Mouse (Mus musculus): ENCODE measurements around the gene Acpp.

The Acpp gene

DNA sequence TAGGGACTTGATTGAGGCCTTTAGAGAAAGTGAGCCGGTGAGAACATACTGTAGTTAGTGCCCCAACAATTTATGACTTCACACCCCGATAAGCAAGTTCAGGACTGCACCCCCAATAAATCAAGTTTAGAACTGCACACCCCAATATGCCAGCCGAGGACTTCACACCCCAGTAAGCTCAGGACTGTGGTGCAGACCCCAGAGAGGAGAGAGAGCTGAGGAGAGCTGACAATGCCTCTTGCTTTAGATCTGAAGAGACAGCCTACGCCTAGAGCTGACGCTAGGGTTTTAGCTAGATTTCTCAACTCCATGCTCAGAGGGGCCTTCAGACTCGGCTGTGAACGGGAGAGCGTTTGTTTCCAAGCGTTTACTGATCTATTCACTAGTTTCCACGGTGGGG is 32.7 kb downstream of the Acpp start:
- DNase-seq, result no peak

DNA sequence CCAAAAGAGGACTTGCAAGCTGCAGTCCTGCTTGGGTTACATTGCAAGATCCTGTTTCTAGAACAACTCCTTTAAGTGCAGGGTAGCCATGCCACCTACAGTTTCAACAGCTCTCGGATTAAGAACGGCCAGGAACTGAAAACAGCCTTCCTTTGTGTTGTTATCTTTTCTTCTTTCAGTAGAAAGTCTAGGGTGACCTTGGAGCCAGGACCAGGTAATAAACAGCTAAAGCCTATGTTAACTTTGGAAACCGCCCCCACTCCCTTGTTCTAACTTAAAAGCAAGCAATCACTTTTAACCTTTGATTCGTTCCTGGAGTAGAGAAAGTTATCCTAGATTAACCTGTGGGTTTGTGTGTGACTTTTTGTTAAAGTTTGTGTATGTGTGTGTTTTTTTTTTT is 33.2 kb downstream of the Acpp start:
- DNase-seq, result peak; percentile 57 to 73

DNA sequence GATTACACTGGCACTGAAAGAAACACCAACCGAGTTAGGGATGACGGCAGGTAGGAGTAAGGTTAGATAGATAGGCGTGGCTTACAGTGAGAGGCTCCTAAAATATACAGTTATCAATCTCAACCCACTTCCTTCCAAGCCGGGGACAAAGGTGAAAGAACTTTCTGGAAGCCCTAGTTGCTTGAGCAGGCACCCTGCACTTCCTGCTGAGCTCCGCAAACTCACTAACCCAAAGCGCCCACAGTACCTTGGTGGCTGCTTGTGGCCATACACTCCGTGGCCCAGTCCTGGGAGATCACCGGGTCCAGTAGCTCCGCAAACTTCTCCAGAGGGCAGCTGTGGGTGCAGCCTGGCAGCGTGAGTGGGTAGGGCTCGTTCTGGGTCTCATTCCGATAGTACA is 37.0 kb downstream of the Acpp start:
- DNase-seq, result peak; percentile 47 to 69

DNA sequence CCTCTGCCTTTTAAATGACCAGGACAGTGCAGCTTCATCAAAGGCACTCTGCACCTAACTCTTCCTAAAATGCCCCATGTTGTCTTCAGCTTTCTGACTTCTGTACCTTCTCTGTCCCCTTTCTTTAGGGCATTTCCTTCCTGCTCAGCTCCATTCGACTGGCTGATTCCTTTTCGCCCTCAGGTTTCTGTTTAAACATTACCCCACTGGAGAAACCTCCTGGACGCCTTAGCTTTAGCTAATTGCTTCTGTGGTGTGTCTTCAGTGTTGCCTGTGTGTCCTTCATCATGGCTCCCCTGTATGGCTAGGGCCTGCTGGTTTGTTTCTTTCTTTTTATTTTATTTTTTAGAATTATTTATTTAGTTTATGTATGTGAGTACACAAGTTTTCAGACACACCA is 40.5 kb downstream of the Acpp start:
- DNase-seq, result peak; percentile 41 to 59

DNA sequence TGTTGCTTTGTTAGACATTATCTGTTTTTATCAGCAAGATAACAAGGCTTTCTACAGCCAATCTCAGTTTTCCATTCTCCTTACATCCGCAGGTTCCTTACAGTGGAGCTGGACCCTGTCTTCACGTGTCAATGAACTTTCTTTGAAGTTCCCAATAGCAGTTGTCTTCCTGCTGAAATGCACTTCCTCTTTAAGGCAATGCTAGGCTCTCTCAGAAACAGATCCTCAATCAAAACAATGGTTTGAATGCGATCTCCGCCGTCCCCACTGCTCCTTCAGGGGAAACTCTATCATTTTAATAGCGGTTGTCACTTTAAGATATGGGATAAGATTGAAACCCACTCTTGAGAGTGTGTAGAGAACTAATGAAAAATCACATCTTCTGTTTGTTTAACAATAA is 52.6 kb downstream of the Acpp start:
- no peak for DNase-seq

DNA sequence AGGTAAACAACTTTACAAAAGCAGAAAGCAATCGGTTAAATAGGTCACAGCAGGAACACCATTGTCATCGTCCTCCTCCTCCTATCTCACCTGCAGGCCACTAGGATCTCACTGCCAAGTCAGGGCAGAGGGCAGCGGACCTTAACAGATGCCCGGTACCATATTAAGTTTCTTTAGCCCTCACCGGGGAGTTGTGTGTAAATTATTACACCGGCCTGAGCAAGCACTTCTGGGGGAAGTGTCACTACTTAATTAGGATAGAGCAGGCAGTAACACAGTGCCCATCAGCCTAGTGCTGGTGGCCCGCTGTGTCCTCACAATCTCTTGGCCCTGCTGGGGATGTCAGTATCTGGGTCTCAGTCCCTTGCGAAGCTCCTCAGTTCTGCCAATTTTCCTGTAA is 55.0 kb downstream of the Acpp start:
- DNase-seq, result peak; percentile 81 to 84

DNA sequence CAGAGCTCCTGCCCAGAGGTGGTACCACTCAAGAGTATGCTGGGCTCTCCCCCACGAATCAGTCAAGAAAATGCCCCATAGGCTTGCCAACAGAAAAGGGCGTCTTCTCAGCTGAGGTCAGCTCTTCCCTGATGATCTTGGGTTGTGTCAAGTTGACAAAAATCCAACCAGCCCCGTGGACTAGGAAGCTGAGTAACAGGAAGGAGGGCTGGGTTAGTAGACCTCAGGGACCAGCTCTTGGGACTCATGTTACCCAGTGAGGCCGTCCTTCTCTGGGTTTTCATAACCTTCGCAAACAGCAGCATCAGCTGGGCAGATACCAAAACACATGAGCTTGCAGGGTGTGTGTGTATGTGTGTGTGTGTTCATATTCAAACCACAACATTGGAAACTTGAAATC is 55.8 kb downstream of the Acpp start:
- no peak for DNase-seq

DNA sequence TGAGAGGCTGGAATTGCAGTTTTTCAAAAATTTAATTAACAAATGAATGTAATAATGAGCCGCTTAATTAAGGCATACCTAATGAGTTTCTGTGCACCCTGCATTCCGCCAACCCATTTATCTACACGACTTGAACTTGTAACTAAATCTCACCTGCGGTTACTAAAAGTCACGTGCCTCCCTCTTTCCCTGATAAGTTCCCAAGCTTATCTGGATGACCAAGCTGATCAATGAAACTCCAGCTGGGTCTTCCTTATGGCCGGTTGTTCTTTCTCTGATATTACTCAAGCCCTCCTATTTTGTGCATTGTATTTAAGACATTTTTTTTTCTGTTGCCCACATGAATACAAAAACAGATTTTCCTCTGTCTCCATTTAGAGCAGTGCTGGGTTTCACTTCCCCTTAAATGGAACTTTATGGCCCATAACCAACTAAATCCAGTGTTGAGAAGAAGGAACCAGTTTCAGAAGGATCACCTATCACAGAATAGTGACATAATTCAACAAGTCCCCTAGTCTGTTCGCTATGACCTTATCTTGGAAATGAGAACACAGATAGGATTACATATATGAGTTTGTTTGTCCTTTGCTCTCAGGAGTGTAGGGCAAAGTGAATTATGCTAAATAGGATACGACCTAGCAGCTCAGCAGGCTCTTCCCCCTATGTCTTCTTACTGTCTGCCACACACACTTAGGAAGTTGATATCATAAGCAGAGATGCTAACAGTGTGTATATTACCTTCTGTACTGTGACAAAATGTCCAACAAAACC is 56.6 kb downstream of the Acpp start:
- DNase-seq, result no peak

DNA sequence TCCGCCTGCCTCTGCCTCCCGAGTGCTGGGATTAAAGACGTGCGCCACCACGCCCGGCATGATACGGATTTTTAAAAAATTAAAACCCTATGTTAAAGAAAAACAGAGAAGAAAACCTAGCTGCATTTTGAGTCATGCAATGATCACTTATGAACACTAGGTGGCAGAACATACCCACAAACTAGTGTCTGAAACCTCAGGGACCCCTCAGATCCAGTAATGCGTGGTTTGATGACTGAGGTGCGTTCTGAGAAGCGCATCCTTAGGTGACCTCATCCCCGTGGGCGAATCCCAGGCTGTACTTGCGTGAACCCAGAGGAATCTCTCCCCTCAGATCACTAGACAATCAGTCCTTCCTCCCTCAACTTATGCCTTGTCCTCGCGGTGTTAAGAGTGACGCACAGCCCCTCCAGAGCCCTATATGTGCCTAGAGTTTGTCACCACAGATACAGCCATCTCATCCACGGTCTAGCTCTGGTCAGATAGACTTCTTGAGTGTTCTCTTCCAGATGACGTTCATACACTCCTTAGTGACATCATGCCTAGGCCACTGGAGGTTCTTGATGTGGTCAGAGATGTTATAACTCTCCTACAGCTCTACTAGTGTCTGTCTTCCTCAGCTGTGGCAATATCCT is 59.9 kb downstream of the Acpp start:
- peak in 1 of 2 experiments; percentile 30 for DNase-seq

DNA sequence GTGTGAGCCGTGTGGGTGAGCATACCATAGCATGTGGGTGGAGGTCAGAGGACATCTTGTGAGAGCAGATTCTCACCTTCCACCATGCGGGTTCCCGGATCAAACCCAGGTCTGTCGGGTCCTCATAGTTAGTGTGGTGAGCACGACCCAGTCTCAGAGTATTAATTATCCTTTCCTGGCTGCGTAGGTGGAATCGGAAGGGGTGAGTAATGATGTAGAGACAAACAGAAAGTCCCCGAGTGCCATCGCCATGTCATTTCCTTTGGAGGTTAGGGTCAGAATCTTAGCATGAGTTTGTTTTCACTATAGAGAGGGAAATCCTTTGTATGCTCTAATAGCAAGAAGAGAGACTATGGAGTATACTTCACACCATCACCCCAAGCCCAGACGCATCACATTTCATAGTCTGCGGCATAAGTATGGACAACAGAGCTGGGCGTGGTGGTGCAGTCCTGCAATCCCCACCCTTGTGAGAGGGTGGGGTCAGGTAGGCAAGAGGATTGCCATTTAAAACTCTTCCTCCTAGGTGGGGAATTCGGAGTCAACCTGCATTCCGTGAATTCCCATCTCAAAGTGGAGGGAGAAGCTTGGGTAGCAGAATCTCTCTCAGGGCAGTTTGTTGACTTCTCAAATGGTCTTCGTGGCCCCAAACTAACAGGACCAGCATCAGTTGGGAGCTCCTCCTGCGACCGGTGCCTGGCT is 62.3 kb downstream of the Acpp start:
- DNase-seq, result no peak

DNA sequence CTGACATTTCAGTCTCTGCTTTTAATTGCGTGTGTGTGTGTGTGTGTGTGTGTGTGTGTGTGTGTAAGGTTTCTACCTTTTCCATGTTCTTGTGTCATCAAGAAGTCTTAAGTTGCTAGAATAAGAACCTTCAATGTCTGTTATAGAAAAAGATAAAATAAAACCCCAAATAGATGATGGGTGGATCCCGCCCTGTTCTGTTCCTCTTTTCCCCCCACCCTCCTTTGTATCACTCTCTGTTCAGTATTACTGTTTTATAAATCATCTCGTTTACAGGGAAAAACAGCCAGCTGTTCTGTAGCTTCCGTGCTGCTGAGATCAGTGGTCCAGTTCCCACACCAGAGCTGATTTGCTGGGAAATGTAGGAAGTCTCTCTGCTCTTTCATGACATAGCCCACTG is 65.5 kb downstream of the Acpp start:
- DNase-seq, result no peak

DNA sequence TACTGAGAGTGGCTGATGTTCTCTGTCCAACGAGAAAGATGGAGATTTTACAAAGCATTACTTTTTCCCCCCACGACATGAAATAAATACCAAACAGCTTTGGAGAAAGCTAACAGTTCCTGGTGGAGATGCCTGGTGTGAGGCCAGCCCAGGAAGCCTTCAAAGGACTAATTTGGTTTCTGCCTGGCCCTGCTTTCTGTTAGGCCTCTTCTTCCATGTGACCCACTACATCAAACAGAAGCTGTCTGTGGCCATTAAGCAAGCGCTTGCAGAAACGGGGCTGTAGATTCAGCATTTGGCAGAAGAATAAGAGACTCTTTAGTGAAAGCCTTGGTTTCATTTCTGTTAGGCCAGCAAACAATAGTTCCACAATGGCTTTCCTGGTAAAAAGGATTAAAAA is 65.9 kb downstream of the Acpp start:
- DNase-seq, result no peak

DNA sequence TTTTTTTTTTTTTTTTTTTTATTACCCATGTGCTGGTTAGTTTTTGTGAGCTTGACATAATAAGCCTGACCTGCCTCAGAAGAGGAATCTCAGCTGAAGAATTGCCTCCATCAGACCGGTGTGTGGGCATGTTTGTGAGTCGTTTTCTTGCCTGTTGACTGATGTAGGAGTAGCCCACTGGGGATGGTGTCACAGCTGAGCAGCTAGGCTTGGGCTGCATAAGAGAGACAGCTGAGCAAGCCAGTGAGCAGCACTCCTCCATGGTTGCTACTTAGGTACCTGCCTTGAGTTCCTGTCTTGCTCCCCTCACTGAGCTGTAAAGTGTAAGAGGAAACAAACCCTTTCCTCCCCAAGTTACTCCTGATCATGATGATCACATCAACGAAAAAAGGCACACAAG is 67.6 kb downstream of the Acpp start:
- no peak for DNase-seq

DNA sequence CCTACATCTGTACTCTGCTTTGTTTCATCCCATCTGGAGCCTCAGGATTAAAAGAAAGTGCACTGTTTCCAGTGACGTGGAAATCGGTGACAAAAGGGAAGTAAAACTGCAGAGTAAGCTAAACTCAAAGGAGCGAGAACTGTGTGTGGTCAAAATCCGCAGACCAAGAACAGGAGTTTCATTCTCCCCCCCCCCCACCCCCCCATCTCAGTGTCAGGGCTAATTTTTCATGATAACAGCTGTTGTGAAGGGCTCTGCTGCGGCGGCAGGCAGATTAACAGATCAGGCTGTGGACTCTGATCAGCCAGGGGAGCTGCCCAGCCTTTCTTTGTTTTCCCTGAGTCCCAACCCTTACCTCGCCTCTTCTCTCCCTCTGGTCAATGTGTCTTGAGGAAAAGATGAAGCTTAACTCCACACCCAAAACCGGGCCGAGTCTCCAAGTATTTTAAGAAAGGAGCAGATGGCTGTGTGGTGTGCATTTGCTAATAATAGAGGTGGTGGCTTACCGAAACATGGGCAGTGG is 68.1 kb downstream of the Acpp start:
- no peak for DNase-seq

DNA sequence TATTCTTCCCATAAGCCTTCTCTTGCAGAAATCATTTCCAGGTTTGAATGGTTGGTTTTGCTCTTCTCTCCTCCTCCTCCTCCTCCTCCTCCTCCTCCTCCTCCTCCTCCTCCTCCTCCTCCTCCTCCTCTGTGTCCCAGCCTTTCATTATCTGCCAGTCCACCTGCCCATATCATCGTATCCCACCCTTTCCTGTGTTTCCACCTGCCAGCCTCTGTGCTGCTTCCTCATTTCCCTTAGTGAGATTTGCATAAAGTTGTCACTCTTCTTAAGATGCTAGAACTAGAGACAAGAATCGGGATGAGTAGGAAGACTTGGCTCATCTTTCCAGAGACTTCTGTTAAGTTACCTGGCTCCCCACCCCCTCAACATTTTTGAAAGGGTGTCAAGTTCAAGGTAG is 73.0 kb downstream of the Acpp start:
- DNase-seq, result no peak

DNA sequence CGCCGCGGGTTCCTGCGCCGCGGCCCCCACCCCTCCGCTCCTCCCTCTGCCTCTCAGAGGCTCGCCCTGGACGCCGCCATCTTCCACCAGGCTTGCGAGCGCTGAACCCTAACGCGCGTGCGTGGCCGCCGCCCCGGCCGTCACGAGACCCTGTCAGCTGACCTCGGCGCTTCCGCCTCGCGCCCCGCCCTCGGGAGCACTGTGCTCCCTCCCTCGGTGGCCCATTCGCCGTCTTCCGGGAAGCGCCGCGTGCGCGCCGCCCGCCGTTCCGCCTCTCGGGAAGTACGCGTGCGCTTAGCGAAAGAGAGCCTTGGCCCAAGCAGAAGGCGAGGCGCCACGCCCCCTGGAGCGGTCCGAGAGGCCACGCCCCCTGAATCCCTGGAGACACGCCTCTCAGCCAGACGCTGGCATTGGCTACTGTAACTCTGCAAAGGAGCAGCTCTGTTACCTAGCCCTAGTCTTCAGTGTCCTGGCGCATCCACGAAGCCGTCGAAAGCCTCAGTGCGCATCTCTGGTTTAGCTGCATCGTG is 74.7 kb downstream of the Acpp start, which contains the start of gene Dnajc13:
Dnajc13 (minus strand) TSS at position 108 of the 530 bp plus-strand sequence.
- DNase-seq, result peak; percentile 99 to 100

DNA sequence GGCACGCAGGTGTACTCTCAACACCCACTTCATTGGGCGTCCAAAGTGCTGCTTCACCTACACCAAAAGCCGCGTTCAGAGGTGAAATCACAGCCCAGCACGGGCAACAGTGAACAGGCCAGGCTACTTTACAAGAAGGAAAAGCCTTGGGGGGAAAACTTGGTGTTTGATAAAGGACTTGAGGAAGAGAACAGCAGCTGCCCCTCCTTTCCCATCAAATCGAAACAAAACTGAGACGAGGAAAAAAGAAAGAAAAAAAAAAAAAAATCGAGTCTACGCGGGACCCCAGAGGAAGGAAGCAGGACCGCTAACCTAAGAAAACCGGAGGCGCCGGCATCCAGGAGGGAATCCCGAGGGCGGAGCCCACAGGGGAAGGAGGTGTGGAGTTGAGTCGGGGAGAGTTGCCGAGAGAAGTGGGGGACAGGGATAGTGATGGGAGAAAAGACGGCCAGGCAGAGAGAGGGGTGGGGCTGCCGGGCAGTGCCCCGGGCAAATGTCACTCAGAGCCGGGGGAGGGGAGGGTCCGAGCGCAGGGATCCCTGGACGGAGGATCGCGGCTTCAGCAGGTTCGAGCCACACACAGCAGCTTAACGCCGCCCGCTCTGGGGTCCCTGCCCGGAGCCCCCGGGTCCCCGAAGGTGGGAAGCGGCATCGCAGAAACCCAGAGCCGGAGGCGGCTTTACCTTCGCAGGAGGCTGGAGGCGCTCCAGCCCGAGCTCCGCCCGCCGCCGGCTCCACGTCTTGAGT is 75.4 kb downstream of the Acpp start:
- DNase-seq, result peak; percentile 69 to 78

DNA sequence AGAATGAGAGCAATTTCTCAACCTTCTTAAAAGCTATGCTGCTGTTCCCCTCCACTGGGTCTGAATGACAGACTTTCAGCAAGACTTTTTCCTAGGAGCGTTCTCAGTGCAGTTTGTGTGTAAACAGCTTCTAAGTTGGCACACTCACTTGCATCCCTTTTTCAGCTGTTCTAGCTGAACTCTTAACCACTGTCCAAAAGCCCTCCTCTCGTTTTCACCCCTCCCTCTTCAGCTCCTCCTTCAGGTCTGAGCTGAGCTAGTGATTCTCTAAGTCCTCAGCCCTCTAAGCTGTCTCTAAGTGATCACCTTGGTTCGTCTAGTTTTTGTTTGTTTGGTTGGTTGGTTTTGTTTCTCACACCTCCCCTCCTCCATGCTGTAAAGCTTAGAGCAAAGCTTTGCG is 77.2 kb downstream of the Acpp start:
- DNase-seq, result peak; percentile 65 to 79

DNA sequence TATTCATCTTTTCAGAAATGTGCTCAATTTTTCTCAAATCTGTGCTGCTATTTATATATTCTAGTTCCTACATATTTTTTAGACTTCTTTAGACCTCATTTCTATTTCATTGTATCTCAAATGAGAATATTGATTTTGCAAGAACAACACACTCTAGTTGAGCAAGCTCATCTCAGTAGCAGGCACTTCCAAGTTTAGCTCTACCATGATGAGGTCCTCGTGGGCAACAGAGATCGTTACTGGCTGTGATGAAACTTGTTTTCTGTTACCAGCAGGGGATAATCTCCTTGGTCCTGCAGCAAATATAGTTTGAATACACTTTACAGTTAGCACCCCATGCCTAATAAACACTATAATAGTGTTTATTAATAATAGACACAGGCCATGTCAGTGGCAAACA is 81.5 kb downstream of the Acpp start:
- DNase-seq, result no peak

DNA sequence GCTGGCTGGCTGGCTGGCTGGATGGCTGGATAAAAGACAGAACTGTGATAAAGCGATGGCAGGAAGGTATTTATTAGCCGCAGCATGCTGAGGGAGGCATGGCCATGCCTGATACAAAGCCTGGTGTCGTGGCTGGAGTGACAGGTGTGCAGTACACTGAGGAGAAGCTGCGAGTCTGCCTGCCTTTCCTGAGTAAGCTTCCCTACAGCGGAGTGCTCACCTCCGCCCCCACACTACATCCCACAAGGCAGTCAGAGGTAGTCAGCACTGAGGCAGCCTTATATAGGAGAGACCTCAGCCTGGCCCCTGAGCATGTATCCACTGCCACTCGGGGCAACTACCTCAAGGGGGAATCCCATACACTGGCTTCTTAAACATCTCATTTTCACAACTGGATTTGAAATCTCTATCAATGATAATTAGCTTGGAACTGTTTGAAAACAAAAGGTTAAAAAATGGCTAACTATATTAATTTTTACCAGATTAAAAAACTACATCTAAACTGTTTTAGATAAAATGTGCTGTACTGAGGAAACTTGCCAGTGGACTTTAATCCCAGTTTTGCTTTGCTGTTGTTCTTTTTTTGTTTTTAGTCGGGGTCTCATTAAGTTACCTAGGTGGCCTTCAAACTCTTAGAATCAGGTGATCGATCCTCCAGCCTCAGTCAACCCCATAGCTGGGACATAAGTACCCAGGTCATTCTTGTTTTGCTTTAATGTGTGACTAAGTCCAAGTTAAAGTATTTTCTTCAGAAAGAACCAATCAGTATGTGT is 83.0 kb downstream of the Acpp start:
- DNase-seq, result peak in 1 of 2 experiments; percentile 67

DNA sequence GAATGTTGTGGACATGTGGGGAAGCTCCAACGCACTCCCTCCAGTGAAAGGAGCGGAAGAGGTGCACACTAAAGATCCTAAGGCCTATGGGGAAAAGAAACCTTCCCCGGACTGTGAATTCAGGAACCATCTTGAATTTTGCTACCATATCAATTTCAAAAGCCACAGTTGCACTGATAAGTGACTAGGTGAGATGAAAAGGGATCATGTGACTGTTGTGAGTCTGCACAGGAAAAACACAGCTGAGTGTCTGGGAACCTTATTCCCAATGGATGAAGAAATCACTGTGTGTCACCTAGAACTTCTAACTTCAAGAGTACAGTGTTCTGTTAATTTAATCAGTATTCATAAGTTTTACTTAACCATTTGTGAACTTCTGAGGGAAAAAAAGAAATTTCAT is 84.9 kb downstream of the Acpp start:
- no peak for DNase-seq

DNA sequence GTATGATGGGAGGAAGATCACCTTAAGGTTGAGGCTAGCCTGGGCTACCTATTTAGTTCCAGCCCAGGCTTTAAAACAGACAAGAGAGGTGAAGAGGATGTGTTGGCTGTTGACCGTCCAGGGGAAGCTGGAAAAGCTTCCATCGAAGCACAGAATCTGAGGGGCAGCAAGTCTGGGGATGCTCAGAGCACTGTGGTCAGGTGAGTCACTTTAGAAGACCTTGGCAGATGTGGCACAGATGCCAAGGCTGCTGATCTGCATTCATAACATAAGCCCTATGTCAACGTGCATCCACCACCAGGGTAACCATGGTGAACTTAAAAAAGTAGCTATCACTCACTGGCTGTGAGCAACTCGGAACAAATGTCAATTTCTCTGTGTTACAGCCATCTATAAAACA is 85.9 kb downstream of the Acpp start:
- DNase-seq, result no peak

Data from kidney, adult 8-10 months (tissue).